Mouse (Mus musculus) ovary, postnatal 14 days (tissue): ENCODE data around the gene Ilk.

ENCODE experiments used
- DNase-seq: peaks from one replicate; pipeline ENCODE4 v3.0.0; 2022; ENCODE audit warnings: low spot score

Gene Ilk

DNA sequence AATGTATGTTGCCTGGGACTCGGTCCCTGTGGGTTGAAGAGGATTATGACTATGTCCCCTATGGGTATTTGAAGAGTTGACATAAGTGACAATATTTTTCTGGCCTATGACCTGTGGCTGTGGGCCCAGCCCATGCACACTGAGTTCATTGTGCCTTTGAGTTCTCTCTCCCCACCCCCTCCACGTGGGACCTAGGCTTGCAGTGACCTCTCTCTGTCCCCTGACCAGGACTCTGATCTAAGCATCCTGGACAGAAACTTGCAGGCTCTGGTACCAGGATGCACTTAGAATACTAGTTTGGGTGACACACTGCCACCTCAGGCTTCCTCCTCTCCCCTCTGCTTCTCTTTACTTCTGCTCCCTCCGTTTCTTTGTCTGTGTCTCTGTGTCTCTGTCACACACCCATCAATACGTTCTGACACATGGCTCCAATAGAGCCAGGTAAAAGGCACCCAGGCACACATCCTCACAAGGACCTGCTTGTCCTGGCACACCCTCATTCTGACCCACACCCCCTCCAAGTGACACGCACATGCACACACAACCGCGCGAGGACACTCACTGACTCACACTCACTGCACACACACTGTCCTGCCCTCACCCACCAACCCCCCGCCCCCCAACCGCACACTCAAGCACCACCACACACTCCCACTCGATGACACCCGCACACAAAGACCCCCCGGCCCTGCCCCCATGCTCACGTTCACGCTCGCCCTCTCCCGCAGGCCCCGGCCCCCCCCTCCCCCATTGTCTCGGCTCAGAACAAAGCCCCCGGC is 50.3 kb downstream of the Ilk start:
- DNase-seq = no peak

DNA sequence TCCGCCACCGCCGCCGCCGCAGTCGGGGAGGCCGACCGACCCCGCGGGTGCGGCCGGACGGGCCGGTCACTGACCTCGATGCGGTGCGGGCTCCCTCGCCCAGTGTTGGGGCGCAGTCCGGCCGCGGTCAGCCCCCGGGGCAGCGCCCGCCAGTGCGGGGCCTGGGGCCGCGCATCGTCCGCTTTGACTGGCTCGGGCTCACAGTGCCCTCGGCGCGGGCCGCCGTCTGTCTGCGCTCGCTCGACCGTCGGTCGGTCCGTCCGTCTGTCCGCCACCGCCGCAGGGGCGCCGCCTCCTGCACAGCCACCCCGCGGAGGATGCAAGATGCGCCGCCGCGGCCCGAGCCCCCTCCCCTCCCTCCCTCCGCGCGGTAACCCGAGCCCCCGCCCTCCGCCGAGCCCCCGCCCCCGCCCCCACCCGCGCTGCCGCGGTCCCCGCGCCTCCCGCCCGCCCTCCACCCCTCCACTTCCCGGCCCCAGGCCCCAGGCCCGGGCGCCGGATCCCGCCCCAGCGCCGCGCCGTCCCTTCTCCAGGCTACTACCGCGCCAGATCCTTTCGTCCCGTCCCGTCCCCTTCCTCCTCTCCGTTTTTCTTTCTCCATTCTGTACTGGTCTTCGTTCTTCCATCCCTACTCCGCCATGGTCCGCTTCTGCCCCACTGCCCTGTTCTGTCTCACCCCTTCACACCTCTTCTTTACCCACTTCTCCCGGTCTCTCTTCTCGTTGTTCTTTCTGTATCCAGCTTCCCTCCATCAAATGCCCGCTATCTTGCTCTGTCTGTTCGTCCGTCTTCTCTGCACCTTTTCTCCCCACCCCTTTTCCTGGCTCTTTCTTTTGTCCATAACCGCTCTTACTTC is 51.1 kb downstream of the Ilk start, which contains the start of gene Dchs1:
Gene Dchs1, minus strand, starts transcription at position 370 of the 856 bp plus-strand sequence.
- DNase-seq = no peak

- no peak for DNase-seq
Observed at GRCm38 (mm10) chr7:105791147-105791546, 54.8 kb downstream of the Ilk start.
